Mouse (Mus musculus) naive thymus-derived CD4-positive, alpha-beta T cell, adult 2 months (primary cell): ENCODE data around the gene Gm28870.
"Not testable (repeated sequence)": the region's sequence is repeated elsewhere in the genome, so short reads cannot be mapped to it uniquely, and the experiment has no call there.

Experiments used
- DNase-seq: peaks from one replicate; pipeline ENCODE4 v3.0.0-alpha.2; 2011; ENCODE audit warnings: low read depth

Gene Gm28870

GRCm38 (mm10) chrY:50096976-50097375 lies at the start of gene Gm28870:
Gm28870 (plus strand) TSS chrY:50097276.
- not testable (repeated sequence) for DNase-seq
